Mouse (Mus musculus) R1 (cell line): ENCODE data around the gene Fam161a.
A peak's percentile ranks its signal among the peaks of the same experiment; 100 is the strongest.

Source experiments
- DNase-seq: peaks from one replicate; pipeline ENCODE4 v3.0.0-alpha.2; 2018; ENCODE audit warnings: low read depth, low spot score

Gene Fam161a

GRCm38 (mm10) chr11:23049642-23050041 lies 42.3 kb downstream of the Fam161a start:
- DNase-seq, result no peak

GRCm38 (mm10) chr11:23052353-23052752 lies 45.0 kb downstream of the Fam161a start:
- no peak for DNase-seq

GRCm38 (mm10) chr11:23063153-23063552 lies 55.8 kb downstream of the Fam161a start:
- DNase-seq, result peak; percentile 65

GRCm38 (mm10) chr11:23063857-23064256 lies 56.5 kb downstream of the Fam161a start:
- DNase-seq, result no peak

- DNase-seq, result peak; percentile 79
These were observed 56.9 kb downstream of the Fam161a start for GRCm38 (mm10) chr11:23064276-23064675.

- DNase-seq, result peak; percentile 39
These were observed 57.9 kb downstream of the Fam161a start for GRCm38 (mm10) chr11:23065167-23065668.

GRCm38 (mm10) chr11:23067395-23068136 lies 60.2 kb downstream of the Fam161a start:
- DNase-seq, result peak; percentile 94

GRCm38 (mm10) chr11:23068201-23068600 lies 60.9 kb downstream of the Fam161a start:
- DNase-seq, result no peak

- DNase-seq, result peak; percentile 64
These were observed 61.7 kb downstream of the Fam161a start for GRCm38 (mm10) chr11:23068986-23069385.

- peak; percentile 41 for DNase-seq
These were observed 67.5 kb downstream of the Fam161a start for GRCm38 (mm10) chr11:23074841-23075240.

- no peak for DNase-seq
These were observed 71.2 kb downstream of the Fam161a start for GRCm38 (mm10) chr11:23078541-23078940.
